Mouse (Mus musculus) kidney, adult 2 months (tissue): ENCODE measurements at regions not wholly inside any gene's neighbourhood (a gene's known extent, or its start where the extent isn't known, plus 50 kb on each side); places are given as distances from the start of the nearest gene placed in this dataset.
"Not testable (repeated sequence)": the region's sequence is repeated elsewhere in the genome, so short reads cannot be mapped to it uniquely, and the experiment has no call there.

Experiments
- CTCF ChIP-seq: fragments of 200-500 bp; conservative IDR thresholded peaks from 2 replicates; pipeline ENCODE4 v1.5.1; 2011; ENCODE audit warnings: low read depth, mild to moderate bottlenecking, control low read depth, low read length, moderate library complexity, mixed read lengths; ENCODE audit not compliant: insufficient read depth, insufficient read length
- POLR2A ChIP-seq: fragments of 200-500 bp; IDR thresholded peaks from one replicate; pipeline ENCODE4 v1.6.1; 2011; ENCODE audit warnings: low read depth, low read length, control low read depth

- TF ChIP-seq CTCF, POLR2A: not testable (repeated sequence)
These were observed 78.5 kb downstream of the 1700010I14Rik start for GRCm38 (mm10) chr17:9066633-9067032.
